Mouse (Mus musculus) neutrophil, adult 83 days (primary cell): ENCODE results near the gene Krtap2-4. TPM values are rescaled to one million over a fixed set of nuclear protein-coding genes. Genes with fewer than 3 reads are reported as not detected.

Experiments
- total RNA-seq, 2 experiments: library from RNA; stranded (reverse); gene quantifications; one replicate each; pipeline ENCODE4 v1.2.4; 2023

Krtap2-4 gene
- total RNA-seq: not detected

GRCm38 (mm10) chr11:99614796-99615363 is at the start of gene Krtap2-4:
Gene Krtap2-4 (minus strand): TSS chr11:99614846.

GRCm38 (mm10) chr11:99658467-99659010 is 43.9 kb upstream of the Krtap2-4 start, which contains the start of gene Gm11563:
Gene Gm11563 (minus strand): TSS chr11:99658960.

DNA sequence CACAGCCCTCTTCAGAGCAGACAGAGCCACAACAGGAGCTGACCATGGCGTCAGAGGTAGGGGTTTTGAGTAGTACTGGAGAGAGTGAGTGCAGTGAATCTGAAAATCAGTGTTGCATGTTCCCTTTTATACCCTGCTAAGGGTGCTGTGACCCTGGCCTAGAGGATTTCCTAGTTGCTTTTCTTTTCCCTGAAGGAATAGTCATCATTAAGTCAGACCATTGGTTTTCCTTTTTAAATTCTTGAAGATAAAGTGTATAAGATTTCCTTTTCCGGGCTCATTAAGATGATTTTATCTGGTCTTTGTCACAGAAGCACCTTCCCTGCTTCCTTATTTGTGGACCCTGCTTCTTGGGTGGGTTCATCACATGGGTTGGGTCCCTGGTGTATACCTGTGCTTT is 35.5 kb upstream of the Krtap2-4 start, which contains the start of gene Gm11555:
TSS of gene Gm11555 (minus strand) at position 101 of the 400 bp plus-strand sequence.

DNA sequence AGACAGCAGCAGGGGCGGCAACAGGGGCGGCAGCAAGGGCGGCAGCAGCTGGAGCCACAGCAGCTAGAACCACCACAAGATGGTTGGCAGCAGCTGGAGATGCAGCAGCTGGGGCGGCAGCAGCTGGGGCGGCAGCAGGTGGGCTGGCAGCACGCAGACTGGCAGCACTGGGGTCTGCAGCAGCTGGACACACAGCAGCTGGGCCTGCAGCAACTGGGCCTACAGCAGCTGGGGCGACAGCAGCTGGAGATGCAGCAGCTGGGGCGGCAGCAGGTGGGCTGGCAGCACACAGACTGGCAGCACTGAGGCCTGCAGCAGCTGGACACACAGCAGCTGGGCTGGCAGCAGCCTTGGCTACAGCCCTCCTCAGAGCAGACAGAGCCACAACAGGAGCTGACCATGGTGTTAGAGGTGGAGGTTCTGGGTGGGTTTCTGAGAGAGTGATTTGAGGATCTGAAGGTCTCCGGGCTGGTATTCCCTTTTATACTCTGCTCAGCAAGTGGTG is 29.0 kb upstream of the Krtap2-4 start, which contains the start of gene Krtap4-7:
TSS of gene Krtap4-7 (minus strand) at position 455 of the 505 bp plus-strand sequence.

GRCm38 (mm10) chr11:99634653-99635134 is 20.0 kb upstream of the Krtap2-4 start, which contains the start of gene Krtap4-2:
Gene Krtap4-2 (minus strand): TSS chr11:99635084.

GRCm38 (mm10) chr11:99628138-99628537 is 13.5 kb upstream of the Krtap2-4 start, which contains the start of gene Krtap4-1:
Gene Krtap4-1 (minus strand): TSS chr11:99628238.

DNA sequence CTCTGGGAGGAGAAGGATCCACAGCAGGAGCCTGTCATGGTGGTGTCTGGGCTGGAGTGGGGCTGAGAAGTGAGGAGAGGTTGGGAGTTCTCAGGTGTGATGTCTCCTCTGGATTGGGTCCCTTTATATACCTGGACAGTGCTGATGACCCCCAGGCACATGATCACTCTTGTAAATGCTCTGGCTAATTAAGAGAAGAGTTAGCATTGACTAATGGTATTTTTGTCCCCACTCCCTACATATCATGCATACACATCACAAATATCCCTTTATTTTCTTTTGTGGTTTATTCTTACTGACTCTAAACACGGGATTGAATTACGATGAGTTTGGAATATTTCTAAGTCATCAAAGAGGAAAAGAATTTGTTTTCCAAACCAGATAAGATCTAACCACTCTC is 5.7 kb upstream of the Krtap2-4 start, which contains the start of gene Gm11562:
TSS of gene Gm11562 (minus strand) at position 101 of the 400 bp plus-strand sequence.

DNA sequence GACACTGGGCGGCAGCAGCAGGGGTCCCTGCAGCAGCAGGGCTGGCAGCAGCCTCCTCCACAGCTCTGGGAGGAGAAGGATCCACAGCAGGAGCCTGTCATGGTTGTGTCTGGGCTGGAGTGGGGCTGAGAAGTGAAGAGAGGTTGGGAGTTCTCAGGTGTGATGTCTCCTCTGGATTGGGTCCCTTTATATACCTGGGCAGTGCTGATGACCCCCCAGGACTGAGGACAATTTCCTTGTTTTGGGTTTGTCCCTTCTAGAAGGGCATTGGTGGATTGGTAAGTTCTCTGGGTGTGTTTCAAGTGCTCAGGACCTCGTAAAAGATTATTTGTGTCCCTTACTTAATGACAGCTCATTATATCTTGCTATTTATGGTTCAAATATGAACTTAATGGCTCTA is 4.6 kb downstream of the Krtap2-4 start, which contains the start of gene Gm11937:
TSS of gene Gm11937 (minus strand) at position 101 of the 400 bp plus-strand sequence.

GRCm38 (mm10) chr11:99603208-99603607 is 11.4 kb downstream of the Krtap2-4 start, which contains the start of gene Gm11938:
Gene Gm11938 (minus strand): TSS chr11:99603308.

GRCm38 (mm10) chr11:99597742-99598141 is 16.9 kb downstream of the Krtap2-4 start, which contains the start of gene Krtap9-3:
Gene Krtap9-3 (minus strand): TSS chr11:99598105.

DNA sequence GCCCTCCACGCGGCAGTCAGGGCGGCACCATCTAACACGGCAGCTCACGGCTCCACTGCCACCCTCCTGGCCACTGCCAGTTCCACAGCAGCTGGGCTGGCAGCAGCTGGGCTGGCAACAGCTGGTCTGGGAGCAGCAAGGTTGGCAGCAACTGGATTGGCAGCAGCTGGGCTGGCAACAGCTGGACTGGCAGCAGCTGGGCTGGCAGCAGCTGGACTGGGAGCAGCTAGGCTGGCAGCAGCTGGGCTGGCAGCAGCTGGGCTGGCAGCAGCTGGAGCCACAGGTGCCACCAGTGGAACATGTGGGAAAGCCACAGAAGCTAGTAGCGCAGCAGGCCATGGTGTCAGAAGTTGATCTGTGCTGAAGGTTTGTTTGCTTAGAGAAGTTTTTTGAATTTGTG is 23.7 kb downstream of the Krtap2-4 start, which contains the start of gene Krtap1-3:
TSS of gene Krtap1-3 (minus strand) at position 359 of the 400 bp plus-strand sequence.

DNA sequence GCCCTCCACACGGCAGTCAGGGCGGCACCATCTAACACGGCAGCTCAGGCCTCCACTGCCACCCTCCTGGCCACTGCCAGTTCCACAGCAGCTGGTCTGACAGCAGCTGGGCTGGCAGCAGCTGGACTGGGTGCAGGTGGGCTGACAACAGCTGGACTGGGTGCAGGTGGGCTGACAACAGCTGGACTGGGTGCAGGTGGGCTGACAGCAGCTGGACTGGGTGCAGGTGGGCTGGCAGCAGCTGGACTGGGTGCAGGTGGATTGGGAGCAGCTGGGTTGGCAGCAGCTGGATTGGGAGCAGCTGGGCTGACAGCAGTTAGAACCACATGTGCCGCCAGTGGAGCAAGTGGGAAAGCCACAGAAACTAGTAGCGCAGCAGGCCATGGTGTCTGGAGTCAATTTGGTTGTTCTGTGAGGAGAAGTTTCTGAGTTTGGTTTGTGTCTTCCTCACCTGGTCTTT is 31.4 kb downstream of the Krtap2-4 start, which contains the start of gene Krtap1-4:
TSS of gene Krtap1-4 (minus strand) at position 410 of the 460 bp plus-strand sequence.

GRCm38 (mm10) chr11:99580636-99581035 is 34.0 kb downstream of the Krtap2-4 start, which contains the start of gene Krtap1-5:
Gene Krtap1-5 (minus strand): TSS chr11:99581016.

GRCm38 (mm10) chr11:99566530-99566929 is 48.1 kb downstream of the Krtap2-4 start, which contains the start of gene Krtap3-1:
Gene Krtap3-1 (minus strand): TSS chr11:99566630.

Other genes starting within 250 kb of the Krtap2-4 start
- gene Krt28, start 239.9 kb downstream of the Krtap2-4 start, total RNA-seq: not detected
- gene Krt10, start 225.5 kb downstream of the Krtap2-4 start, total RNA-seq: not detected
- gene Krt12, start 192.6 kb downstream of the Krtap2-4 start, total RNA-seq: not detected
- gene Krt20, start 176.7 kb downstream of the Krtap2-4 start, total RNA-seq: not detected
- not detected for gene Krt23, start 121.7 kb downstream of the Krtap2-4 start, total RNA-seq
- gene Krt39, start 93.5 kb downstream of the Krtap2-4 start, total RNA-seq: not detected
- gene Krt40, start 71.7 kb downstream of the Krtap2-4 start, total RNA-seq: not detected
- gene Krtap3-3, start 64.0 kb downstream of the Krtap2-4 start, total RNA-seq: not detected
- not detected for gene Krtap3-2, start 58.0 kb downstream of the Krtap2-4 start, total RNA-seq
- gene Gm11939, start 55.4 kb downstream of the Krtap2-4 start, total RNA-seq: not detected
- not detected for gene Krtap3-1, start 48.2 kb downstream of the Krtap2-4 start, total RNA-seq
- gene Krtap1-5, start 33.8 kb downstream of the Krtap2-4 start, total RNA-seq: not detected
- gene Krtap1-4, start 31.2 kb downstream of the Krtap2-4 start, total RNA-seq: not detected
- not detected for gene Krtap1-3, start 23.5 kb downstream of the Krtap2-4 start, total RNA-seq
- not detected for gene Krtap9-3, start 16.7 kb downstream of the Krtap2-4 start, total RNA-seq
- not detected for gene Gm11938, start 11.5 kb downstream of the Krtap2-4 start, total RNA-seq
- gene Gm11937, start 4.7 kb downstream of the Krtap2-4 start, total RNA-seq: not detected
- gene Gm11562, start 5.6 kb upstream of the Krtap2-4 start, total RNA-seq: not detected
- gene Krtap4-1, start 13.4 kb upstream of the Krtap2-4 start, total RNA-seq: not detected
- not detected for gene Krtap4-2, start 20.2 kb upstream of the Krtap2-4 start, total RNA-seq
- gene Krtap4-7, start 29.2 kb upstream of the Krtap2-4 start, total RNA-seq: not detected
- not detected for gene Gm11555, start 35.4 kb upstream of the Krtap2-4 start, total RNA-seq
- gene Gm11563, start 44.1 kb upstream of the Krtap2-4 start, total RNA-seq: not detected
- not detected for gene Krtap4-6, start 51.1 kb upstream of the Krtap2-4 start, total RNA-seq
- gene Gm14190, start 75.9 kb upstream of the Krtap2-4 start, total RNA-seq: not detected
- gene Gm14180, start 119.4 kb upstream of the Krtap2-4 start, total RNA-seq: not detected
- gene Gm11595, start 158.1 kb upstream of the Krtap2-4 start, total RNA-seq: not detected
- gene Krtap4-8, start 165.9 kb upstream of the Krtap2-4 start, total RNA-seq: not detected
- gene Krtap4-9, start 170.4 kb upstream of the Krtap2-4 start, total RNA-seq: not detected
- gene Gm11596, start 178.6 kb upstream of the Krtap2-4 start, total RNA-seq: not detected
- gene Gm11569, start 184.1 kb upstream of the Krtap2-4 start, total RNA-seq: not detected
- not detected for gene Gm11554, start 189.6 kb upstream of the Krtap2-4 start, total RNA-seq
- gene Krtap4-13, start 195.0 kb upstream of the Krtap2-4 start, total RNA-seq: not detected
- gene Gm11564, start 200.8 kb upstream of the Krtap2-4 start, total RNA-seq: not detected
- not detected for gene 2300003K06Rik, start 223.2 kb upstream of the Krtap2-4 start, total RNA-seq
- gene Krtap4-16, start 236.8 kb upstream of the Krtap2-4 start, total RNA-seq: not detected
- gene Gm11568, start 243.1 kb upstream of the Krtap2-4 start, total RNA-seq: not detected
- not detected for gene Gm11559, start 249.6 kb upstream of the Krtap2-4 start, total RNA-seq